Mouse (Mus musculus) B cell, adult 2 months (primary cell): ENCODE data around the gene M1ap.

ENCODE experiments used
- DNase-seq, 2 experiments: peaks; one replicate each; pipeline ENCODE4 v3.0.0; 2022

The M1ap gene

DNA sequence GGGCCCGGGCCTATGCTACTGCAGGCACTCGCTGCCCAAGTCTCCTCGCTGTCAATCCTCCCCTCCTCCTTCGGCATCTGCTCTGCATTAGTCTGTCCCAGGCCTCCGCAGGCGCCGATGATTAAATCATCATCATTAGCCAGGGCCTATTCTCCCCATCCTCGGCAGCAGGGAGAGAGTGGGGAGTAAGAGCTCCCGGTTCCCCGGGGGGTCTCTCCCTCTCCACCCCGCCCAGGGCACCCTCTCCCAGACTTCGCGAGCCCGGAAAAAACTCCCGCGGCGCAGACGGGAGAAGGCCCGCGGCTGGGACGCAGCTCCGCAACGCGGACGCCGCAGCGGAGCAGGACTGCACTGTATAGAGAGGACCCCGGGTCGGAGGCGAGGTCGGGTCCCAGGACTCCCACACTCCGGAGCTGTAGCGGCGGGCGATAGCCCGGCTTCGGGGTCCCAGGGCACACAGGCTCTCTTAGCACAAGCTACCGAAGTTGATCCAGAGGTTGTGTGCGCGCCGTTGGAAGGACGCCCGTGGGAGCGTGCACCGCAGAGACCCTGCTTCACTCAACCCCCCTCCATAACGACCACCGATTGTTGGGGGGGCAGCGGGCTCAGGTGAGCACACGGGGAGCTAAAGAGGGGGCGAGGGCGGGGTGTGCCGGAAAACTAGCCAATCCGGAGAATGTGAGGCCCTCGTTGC, 131.1 kb downstream of the M1ap start, which contains the start of gene Pcgf1:
Gene Pcgf1, plus strand, starts transcription at position 240 of the 694 bp plus-strand sequence.
- DNase-seq = peak in 1 of 2 experiments; percentile 35

- DNase-seq = peak; percentile 100
Observed at GRCm38 (mm10) chr6:83078324-83078858, 131.7 kb downstream of the M1ap start.
